Mouse (Mus musculus) bone marrow, adult 2 months (tissue): ENCODE results near the gene Crbn. TPM values are rescaled to one million over a fixed set of nuclear protein-coding genes. Genes with fewer than 3 reads are reported as not detected.

ENCODE experiments used
- H3K27ac ChIP-seq: fragments of 200-500 bp; 2 replicates; pipeline ENCODE4 v1.5.1; 2012; ENCODE audit warnings: low read depth, mild to moderate bottlenecking, control low read depth, inconsistent platforms, low read length; ENCODE audit not compliant: control insufficient read depth, poor library complexity, insufficient read depth
- H3K4me1 ChIP-seq: fragments of 200-500 bp; 2 replicates; pipeline ENCODE4 v1.6.1; 2011; ENCODE audit warnings: low read length; ENCODE audit not compliant: control insufficient read depth, insufficient read depth
- H3K4me3 ChIP-seq: fragments of 200-500 bp; replicated peaks from 2 replicates; pipeline ENCODE3; 2011; ENCODE audit warnings: mild to moderate bottlenecking, low read depth, low read length, control low read depth; ENCODE audit not compliant: control insufficient read depth
- CTCF ChIP-seq: fragments of 200-500 bp; IDR thresholded peaks from 2 replicates; pipeline ENCODE4 v1.5.1; 2011; ENCODE audit warnings: low read length, control low read depth; ENCODE audit not compliant: control insufficient read depth, insufficient read depth
- POLR2A ChIP-seq: fragments of 200-500 bp; IDR thresholded peaks from 2 replicates; pipeline ENCODE4 v1.6.1; 2011; ENCODE audit warnings: low read depth, mild to moderate bottlenecking, control low read depth, low read length, borderline replicate concordance; ENCODE audit not compliant: control insufficient read depth
- WGBS: fragments of 180-500 bp; shearing (Covaris S2); methylation state at CpG from one replicate; pipeline ENCODE4 v1.1.7; 2018; 5-methylcytosine and 5-hydroxymethylcytosine counted together
- polyA plus RNA-seq: library from polyadenylated mRNA; stranded (reverse); fragments of >200 nt; gene quantifications from 2 replicates; pipeline ENCODE4 v1.2.4, GENCODE M21; 2011; ENCODE audit warnings: low replicate concordance; ENCODE audit not compliant: missing spikeins, insufficient read depth, insufficient read length

Gene Crbn
- polyA plus RNA-seq, 1 experiment = 14.3 TPM

DNA sequence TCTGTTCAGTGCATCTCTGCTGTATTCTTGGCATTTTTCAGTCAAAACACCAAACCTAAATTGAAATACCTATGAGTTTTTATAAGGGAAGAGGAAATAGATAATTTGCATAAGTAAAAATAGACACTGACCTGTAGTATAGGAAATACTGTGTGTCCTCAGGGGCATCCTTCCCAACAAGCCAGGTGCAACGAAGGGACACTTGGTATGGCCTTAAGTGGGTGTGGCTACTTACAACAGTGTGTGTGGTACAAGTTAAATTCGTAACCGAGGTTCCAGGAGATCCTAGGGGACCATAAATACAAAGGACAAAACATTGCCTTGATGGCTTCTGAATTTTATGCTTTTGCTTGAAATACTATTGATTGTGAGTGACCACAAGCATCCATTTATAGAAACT is 61.6 kb downstream of the Crbn start:
- Histone ChIP-seq H3K4me3 (no peak overlapping the region), H3K4me1 (no peaks in the 10 kb centered on the region), H3K27ac (no peak overlapping the region)
- TF ChIP-seq CTCF (no peak), POLR2A (no peak)
- WGBS = 61% methylated on average over 3 of the region's 3 CpGs

DNA sequence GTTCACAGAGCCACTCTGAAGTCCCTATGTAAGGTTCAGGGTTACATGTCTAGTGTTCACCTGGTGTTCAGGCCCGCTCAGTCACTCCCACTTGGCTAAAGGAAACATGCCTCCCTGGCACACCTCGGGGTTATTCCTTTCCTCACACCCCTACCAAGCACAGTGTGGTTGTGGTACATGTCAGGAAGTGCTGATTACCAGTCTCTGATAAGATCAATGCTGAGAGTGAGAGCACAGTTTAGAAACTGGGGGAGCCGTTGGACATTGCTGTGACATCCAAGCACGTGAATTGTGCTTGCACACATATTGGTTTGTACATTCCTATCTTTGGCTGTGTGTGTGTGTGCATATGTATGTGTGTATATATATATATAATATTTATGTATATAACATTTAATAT is 67.3 kb downstream of the Crbn start:
- H3K27ac ChIP-seq = no peak overlapping the region
- WGBS = 20% methylated on average over 4 of the region's 4 CpGs
- no peak overlapping the region for H3K4me3 ChIP-seq
- no peaks in the 10 kb centered on the region; the same call in 1 of the 2 replicates for H3K4me1 ChIP-seq
- TF ChIP-seq POLR2A (no peak), CTCF (no peak)

Other genes with a start within 250 kb of the Crbn start
- gene Il5ra, start 51.0 kb downstream of the Crbn start, polyA plus RNA-seq = 0.63 and 1.5 TPM in 2 replicates
- gene Trnt1, start 31.0 kb downstream of the Crbn start, polyA plus RNA-seq = 13.8 and 16.4 TPM in 2 replicates